ENCODE assay signal across 23 mouse cellular contexts in genomic region chr9:72691942-72692341, GRCm38 (mm10). TPM values are rescaled to one million over a fixed set of nuclear protein-coding genes. Genes with fewer than 3 reads are reported as not detected.
DNase-seq lines count a peak whose midpoint lies in the region; ATAC-seq and TF ChIP-seq lines count a peak whose summit lies in the region.
"Had no signal": no experiment of that assay in that cellular context is flagged by ENCODE, and none has a peak within 500 bp of the region (broad histone marks: within the 10 kb centered on the region; RNA-seq: fewer than 3 reads in every experiment).

No protein-coding gene starts in this region.

- ATAC-seq in forebrain, embryonic 11.5 days (replicated peaks; ENCODE audit: low FRiP score) = no peak
- no peak for ATAC-seq in forebrain, embryonic 16.5 days
- no peak for ATAC-seq in heart, embryonic 11.5 days (replicated peaks; ENCODE audit: insufficient number of reproducible peaks, low FRiP score, low TSS enrichment)
- no peak for ATAC-seq in lung, postnatal 0 days
- ATAC-seq: activated CD4-positive, CD25-positive, alpha-beta regulatory T cell, adult 4 months; forebrain, embryonic 15.5 days; hindbrain, embryonic 16.5 days; midbrain, embryonic 13.5 days had no signal

- H3K9ac ChIP-seq in forebrain, embryonic 11.5 days (ENCODE audit: low read length) = no peak overlapping the region
- no peak overlapping the region for H3K9ac ChIP-seq in forebrain, embryonic 16.5 days (replicated peaks; ENCODE audit: low read depth, low read length)
- H3K9ac ChIP-seq in heart, embryonic 11.5 days (ENCODE audit: low read depth, low read length) = no peak overlapping the region
- H3K9ac ChIP-seq in lung, postnatal 0 days (replicated peaks; ENCODE audit: low read depth) = no peak overlapping the region
- H3K9ac ChIP-seq: forebrain, embryonic 15.5 days; liver, embryonic 15.5 days; midbrain, embryonic 13.5 days had no signal

- H3K4me3 ChIP-seq in forebrain, embryonic 11.5 days (ENCODE audit: low read depth, low read length) = no peak overlapping the region
- H3K4me3 ChIP-seq in forebrain, embryonic 16.5 days (replicated peaks; ENCODE audit: low read length) = no peak overlapping the region
- no peak overlapping the region for H3K4me3 ChIP-seq in heart, embryonic 11.5 days (ENCODE audit: low read depth, low read length)
- H3K4me3 ChIP-seq in lung, postnatal 0 days (ENCODE audit: low read depth, low read length) = no peak overlapping the region
- H3K4me3 ChIP-seq: forebrain, embryonic 15.5 days; liver, embryonic 15.5 days; midbrain, embryonic 13.5 days had no signal

- peak; percentile 10 for DNase-seq in forebrain, embryonic 11.5 days (ENCODE audit: low spot score)
- DNase-seq in heart, postnatal 4 days = peak; percentile 2
- peak; percentile 24 for DNase-seq in lung, postnatal 0 days (ENCODE audit: low spot score)
- DNase-seq in lung, postnatal 25 days (ENCODE audit: low spot score) = no peak
- no peak for DNase-seq in kidney, adult 11 months
- DNase-seq: adrenal gland, postnatal 14 days; cerebellum, adult 11 months; cerebellum, postnatal 10 days; embryo, embryonic 11 days; heart, postnatal 14 days; kidney, adult 2 months; kidney, postnatal 10 days; left cerebral cortex, postnatal 4 days; lung, postnatal 10 days; thymus, postnatal 25 days had no signal

- 92% methylated on average over 5 of the region's 5 CpGs for WGBS in forebrain, embryonic 11.5 days
- 79% methylated on average over 5 of the region's 5 CpGs for WGBS in forebrain, embryonic 16.5 days
- WGBS in heart, embryonic 11.5 days (ENCODE audit: insufficient replicate concordance) = 73% methylated on average over 5 of the region's 5 CpGs
- 47% methylated on average over 5 of the region's 5 CpGs for WGBS in lung, postnatal 0 days

- H3K27me3 ChIP-seq in forebrain, embryonic 11.5 days (ENCODE audit: control insufficient read depth, insufficient read depth, low read length) = no peaks in the 10 kb centered on the region
- no peaks in the 10 kb centered on the region for H3K27me3 ChIP-seq in forebrain, embryonic 16.5 days (replicated peaks; ENCODE audit: control insufficient read depth, insufficient read depth, low read length)
- H3K27me3 ChIP-seq in heart, embryonic 11.5 days (ENCODE audit: control insufficient read depth, insufficient read depth, low read length) = no peaks in the 10 kb centered on the region
- no peaks in the 10 kb centered on the region for H3K27me3 ChIP-seq in lung, postnatal 0 days (replicated peaks; ENCODE audit: insufficient read depth, low read length)
- H3K27me3 ChIP-seq: forebrain, embryonic 15.5 days; liver, embryonic 15.5 days; midbrain, embryonic 13.5 days had no signal

- H3K4me1 ChIP-seq in forebrain, embryonic 11.5 days (replicated peaks; ENCODE audit: control insufficient read depth, insufficient read depth, low read length) = 0 out of 2 replicates have a peak, but pooled peaks cover 1% of the 10 kb centered on the region
- peaks cover 22% of the 10 kb centered on the region for H3K4me1 ChIP-seq in forebrain, embryonic 16.5 days (replicated peaks; ENCODE audit: control insufficient read depth, insufficient read depth, low read length)
- H3K4me1 ChIP-seq in heart, embryonic 11.5 days (ENCODE audit: control insufficient read depth, insufficient read depth, low read length) = peaks cover 16% of the 10 kb centered on the region; the same call in 1 of the 2 replicates
- peaks cover 5% of the 10 kb centered on the region; the same call in 1 of the 2 replicates for H3K4me1 ChIP-seq in lung, postnatal 0 days (ENCODE audit: insufficient read depth, low read depth, low read length)

- no peak for TF ChIP-seq EP300 in lung, postnatal 0 days (IDR thresholded peaks at IDR 0.05)

- no peaks in the 10 kb centered on the region for H3K9me3 ChIP-seq in forebrain, embryonic 11.5 days (ENCODE audit: control insufficient read depth, low read length)
- H3K9me3 ChIP-seq in forebrain, embryonic 16.5 days (ENCODE audit: control insufficient read depth, low read length) = no peaks in the 10 kb centered on the region
- no peaks in the 10 kb centered on the region for H3K9me3 ChIP-seq in heart, embryonic 11.5 days (replicated peaks; ENCODE audit: control insufficient read depth, low read length)
- no peaks in the 10 kb centered on the region for H3K9me3 ChIP-seq in lung, postnatal 0 days (ENCODE audit: low read length)
- H3K9me3 ChIP-seq: forebrain, embryonic 15.5 days; G1E; liver, embryonic 15.5 days; midbrain, embryonic 13.5 days had no signal

- no peak overlapping the region for H3K27ac ChIP-seq in forebrain, embryonic 11.5 days (ENCODE audit: low read depth, low read length)
- no peak overlapping the region for H3K27ac ChIP-seq in forebrain, embryonic 16.5 days (ENCODE audit: low read length)
- H3K27ac ChIP-seq in heart, embryonic 11.5 days (ENCODE audit: low read depth, low read length) = no peak overlapping the region
- no peak overlapping the region for H3K27ac ChIP-seq in lung, postnatal 0 days (ENCODE audit: low read length)
- H3K27ac ChIP-seq: liver, embryonic 15.5 days; midbrain, embryonic 13.5 days had no signal

- TF ChIP-seq CTCF in lung, postnatal 0 days (IDR thresholded peaks at IDR 0.05) = no peak

- peaks cover 19% of the 10 kb centered on the region for H3K36me3 ChIP-seq in forebrain, embryonic 11.5 days (ENCODE audit: control insufficient read depth, insufficient read depth, low read length)
- peaks cover 41% of the 10 kb centered on the region for H3K36me3 ChIP-seq in forebrain, embryonic 16.5 days (ENCODE audit: control insufficient read depth, insufficient read depth)
- H3K36me3 ChIP-seq in heart, embryonic 11.5 days (ENCODE audit: control insufficient read depth, insufficient read depth, low read length) = peaks cover 34% of the 10 kb centered on the region
- peaks cover 25% of the 10 kb centered on the region for H3K36me3 ChIP-seq in lung, postnatal 0 days (ENCODE audit: insufficient read depth, low read length)

- H3K4me2 ChIP-seq in forebrain, embryonic 11.5 days (ENCODE audit: low read depth, low read length, severe bottlenecking) = no peak overlapping the region
- H3K4me2 ChIP-seq in forebrain, embryonic 16.5 days (ENCODE audit: low read length) = no peak overlapping the region
- no peak overlapping the region for H3K4me2 ChIP-seq in heart, embryonic 11.5 days
- H3K4me2 ChIP-seq in lung, postnatal 0 days (replicated peaks; ENCODE audit: low read depth, low read length) = no peak overlapping the region
- H3K4me2 ChIP-seq: forebrain, embryonic 15.5 days; liver, embryonic 15.5 days; midbrain, embryonic 13.5 days had no signal

RNA-seq across cellular contexts. Expression of gene Nedd4, which starts 29.8 kb away (rescaled TPM):
- 781 and 793 TPM in 2 replicates for polyA plus RNA-seq in forebrain, embryonic 11.5 days (2014; fragmentation: Nextera tagmentation; extraction: Ambion mirVana)
- 415 and 474 TPM in 2 replicates for polyA plus RNA-seq in forebrain, embryonic 16.5 days (2015; fragmentation: Nextera tagmentation; extraction: Ambion mirVana)
- total RNA-seq in heart, postnatal 4 days (2021) = 100 to 1,000 TPM; 610 to 637 TPM
- 555 and 667 TPM in 2 replicates for polyA plus RNA-seq in heart, embryonic 11.5 days (2014; fragmentation: Nextera tagmentation; extraction: Ambion mirVana)
- polyA plus RNA-seq in lung, postnatal 0 days (2015; fragmentation: Nextera tagmentation; extraction: Ambion mirVana) = 264 and 334 TPM in 2 replicates

Comparison
In these comparisons a context has a peak if more than half of its experiments do, and no peak if none do; other contexts are left out.
1. DNase-seq: peak in forebrain, embryonic 11.5 days (single experiment), heart, postnatal 4 days (single experiment) and lung, postnatal 0 days (single experiment); none in lung, postnatal 25 days (single experiment) and kidney, adult 11 months (single experiment).